Mouse (Mus musculus) kidney, adult 2 months (tissue): ENCODE measurements around the gene Sytl2. TPM values are rescaled to one million over a fixed set of nuclear protein-coding genes. Genes with fewer than 3 reads are reported as not detected.

Experiments used
- DNase-seq: peaks from one replicate; pipeline ENCODE4 v3.0.0; 2021
- H3K27ac ChIP-seq: fragments of 200-500 bp; 2 replicates; pipeline ENCODE4 v1.5.1; 2012; ENCODE audit warnings: low read depth, low read length, control low read depth, inconsistent platforms; ENCODE audit not compliant: insufficient read depth
- H3K27me3 ChIP-seq: fragments of 200-500 bp; replicated peaks from 2 replicates; pipeline ENCODE4 v1.6.1; 2012; ENCODE audit warnings: mild to moderate bottlenecking, moderate library complexity, low read length, inconsistent platforms; ENCODE audit not compliant: control insufficient read depth, insufficient read depth
- H3K36me3 ChIP-seq: fragments of 200-500 bp; 2 replicates; pipeline ENCODE4 v1.6.1; 2012; ENCODE audit warnings: mild to moderate bottlenecking, moderate library complexity, low read length, inconsistent platforms; ENCODE audit not compliant: control insufficient read depth, insufficient read depth
- H3K4me1 ChIP-seq: fragments of 200-500 bp; 2 replicates; pipeline ENCODE4 v1.6.1; 2011; ENCODE audit warnings: low read length; ENCODE audit not compliant: control insufficient read depth, insufficient read depth
- H3K4me3 ChIP-seq: fragments of 200-500 bp; 2 replicates; pipeline ENCODE4 v1.5.1; 2011; ENCODE audit warnings: mild to moderate bottlenecking, low read depth, low read length, control low read depth; ENCODE audit not compliant: insufficient read depth
- CTCF ChIP-seq: fragments of 200-500 bp; conservative IDR thresholded peaks from 2 replicates; pipeline ENCODE4 v1.5.1; 2011; ENCODE audit warnings: low read depth, mild to moderate bottlenecking, control low read depth, low read length, moderate library complexity, mixed read lengths; ENCODE audit not compliant: insufficient read depth, insufficient read length
- POLR2A ChIP-seq: fragments of 200-500 bp; IDR thresholded peaks from one replicate; pipeline ENCODE4 v1.6.1; 2011; ENCODE audit warnings: low read depth, low read length, control low read depth
- WGBS: fragments of 180-500 bp; shearing (Covaris S2); methylation state at CpG from one replicate; pipeline ENCODE4 v1.1.7; 2018; 5-methylcytosine and 5-hydroxymethylcytosine counted together
- polyA plus RNA-seq: library from polyadenylated mRNA; depleted of rRNA; stranded (reverse); fragments of >200 nt; gene quantifications from 2 replicates; pipeline ENCODE4 v1.2.3, GENCODE M21; 2012

Sytl2 gene
- polyA plus RNA-seq, 1 experiment: 9.0 TPM

GRCm38 (mm10) chr7:90274561-90275100 is 27.4 kb upstream of the Sytl2 start:
- no peaks in the 10 kb centered on the region for H3K27me3 ChIP-seq
- no peaks in the 10 kb centered on the region for H3K36me3 ChIP-seq
- no peak overlapping the region for H3K4me3 ChIP-seq
- WGBS: 42% methylated on average over 11 of the region's 11 CpGs
- H3K4me1 ChIP-seq: no peaks in the 10 kb centered on the region; the same call in 1 of the 2 replicates
- H3K27ac ChIP-seq: no peak overlapping the region
- DNase-seq: no peak
- TF ChIP-seq CTCF (no peak), POLR2A (no peak)

GRCm38 (mm10) chr7:90277246-90277645 is 24.8 kb upstream of the Sytl2 start:
- 39% methylated on average over 3 of the region's 3 CpGs for WGBS
- H3K27ac ChIP-seq: no peak overlapping the region
- H3K27me3 ChIP-seq: no peaks in the 10 kb centered on the region
- peak; percentile 49 for DNase-seq
- no peaks in the 10 kb centered on the region for H3K36me3 ChIP-seq
- H3K4me1 ChIP-seq: no peaks in the 10 kb centered on the region; the same call in 1 of the 2 replicates
- H3K4me3 ChIP-seq: no peak overlapping the region
- TF ChIP-seq CTCF (no peak), POLR2A (no peak)

GRCm38 (mm10) chr7:90277769-90278168 is 24.3 kb upstream of the Sytl2 start:
- H3K27ac ChIP-seq: no peak overlapping the region
- no peaks in the 10 kb centered on the region for H3K27me3 ChIP-seq
- H3K4me1 ChIP-seq: no peaks in the 10 kb centered on the region; the same call in 1 of the 2 replicates
- DNase-seq: peak; percentile 22
- no peaks in the 10 kb centered on the region for H3K36me3 ChIP-seq
- WGBS: 34% methylated on average over 4 of the region's 4 CpGs
- no peak for TF ChIP-seq CTCF
- TF ChIP-seq POLR2A: no peak
- H3K4me3 ChIP-seq: no peak overlapping the region

- Histone ChIP-seq H3K27ac (no peak overlapping the region), H3K36me3 (no peaks in the 10 kb centered on the region), H3K4me1 (no peaks in the 10 kb centered on the region; the same call in 1 of the 2 replicates), H3K4me3 (no peak overlapping the region), H3K27me3 (no peaks in the 10 kb centered on the region)
- 98% methylated on average over 4 of the region's 4 CpGs for WGBS
- TF ChIP-seq CTCF (no peak), POLR2A (no peak)
- no peak for DNase-seq
Observed at GRCm38 (mm10) chr7:90279136-90279535, 22.9 kb upstream of the Sytl2 start.

- Histone ChIP-seq H3K4me3 (no peak overlapping the region), H3K27me3 (no peaks in the 10 kb centered on the region), H3K27ac (no peak overlapping the region), H3K36me3 (no peaks in the 10 kb centered on the region), H3K4me1 (no peaks in the 10 kb centered on the region; the same call in 1 of the 2 replicates)
- 62% methylated on average over 11 of the region's 11 CpGs for WGBS
- TF ChIP-seq POLR2A (no peak), CTCF (peak; percentile 62)
- peak; percentile 38 for DNase-seq
Observed at GRCm38 (mm10) chr7:90280274-90280875, 21.7 kb upstream of the Sytl2 start.

GRCm38 (mm10) chr7:90280878-90281277 is 21.2 kb upstream of the Sytl2 start:
- no peak for TF ChIP-seq POLR2A
- no peak overlapping the region for H3K4me3 ChIP-seq
- no peaks in the 10 kb centered on the region; the same call in 1 of the 2 replicates for H3K4me1 ChIP-seq
- 67% methylated on average over 8 of the region's 8 CpGs for WGBS
- no peaks in the 10 kb centered on the region for H3K27me3 ChIP-seq
- H3K27ac ChIP-seq: no peak overlapping the region
- H3K36me3 ChIP-seq: no peaks in the 10 kb centered on the region
- no peak for DNase-seq

DNA sequence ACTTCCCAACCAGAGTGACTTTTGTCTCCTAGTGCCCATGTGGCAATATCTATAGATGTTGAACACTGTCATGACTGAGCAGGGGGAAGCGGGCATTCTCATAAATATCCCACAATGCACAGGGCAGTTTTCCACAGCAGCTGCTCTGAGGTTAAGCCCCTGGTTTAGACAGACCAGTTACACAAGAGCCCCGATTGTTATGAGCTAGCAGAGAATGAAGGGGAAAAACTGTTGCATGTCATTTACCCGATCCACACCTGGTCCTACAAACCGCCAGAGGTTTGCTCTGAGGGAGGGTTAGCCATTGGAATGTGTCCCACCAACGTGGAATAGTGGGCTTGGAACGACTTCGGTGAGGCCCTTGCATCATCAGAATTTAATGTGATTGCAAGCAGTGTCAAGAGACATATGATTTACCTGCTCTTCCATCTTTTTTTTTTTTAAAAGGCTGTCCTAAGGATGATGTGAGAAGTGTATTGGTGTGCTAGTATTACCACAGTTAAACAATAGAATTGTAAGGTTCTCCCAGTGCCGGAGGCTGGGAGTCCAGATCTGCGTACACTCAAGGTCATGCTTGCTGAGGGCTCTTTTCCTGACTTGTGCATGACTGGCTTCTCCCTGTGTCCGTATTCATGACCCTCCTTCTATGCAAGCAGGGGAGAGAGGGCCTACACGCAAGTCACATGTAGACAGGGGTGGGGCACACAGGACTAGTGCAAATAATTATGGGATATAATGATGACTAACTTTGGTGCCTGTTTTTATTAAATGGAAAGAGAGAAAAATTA is 20.1 kb upstream of the Sytl2 start:
- no peak for DNase-seq
- no peaks in the 10 kb centered on the region; the same call in 1 of the 2 replicates for H3K4me1 ChIP-seq
- H3K4me3 ChIP-seq: no peak overlapping the region
- 72% methylated on average over 11 of the region's 11 CpGs for WGBS
- H3K36me3 ChIP-seq: no peaks in the 10 kb centered on the region
- TF ChIP-seq CTCF (no peak), POLR2A (no peak)
- no peak overlapping the region for H3K27ac ChIP-seq
- no peaks in the 10 kb centered on the region for H3K27me3 ChIP-seq
